Mouse (Mus musculus): Measurements from ENCODE around the gene Olfr980.
"Not testable (repeated sequence)": the region's sequence is repeated elsewhere in the genome, so short reads cannot be mapped to it uniquely, and the experiment has no call there.

Gene Olfr980

GRCm38 (mm10) chr9:40009482-40009881 is at the start of gene Olfr980:
Gene Olfr980 (minus strand): TSS chr9:40009582.
- ATAC-seq (ENCODE audit: low TSS enrichment) = no peak

- no peak for ATAC-seq (ENCODE audit: low TSS enrichment)
Observed at GRCm38 (mm10) chr9:40050138-40050537, 40.8 kb upstream of the Olfr980 start.

DNA sequence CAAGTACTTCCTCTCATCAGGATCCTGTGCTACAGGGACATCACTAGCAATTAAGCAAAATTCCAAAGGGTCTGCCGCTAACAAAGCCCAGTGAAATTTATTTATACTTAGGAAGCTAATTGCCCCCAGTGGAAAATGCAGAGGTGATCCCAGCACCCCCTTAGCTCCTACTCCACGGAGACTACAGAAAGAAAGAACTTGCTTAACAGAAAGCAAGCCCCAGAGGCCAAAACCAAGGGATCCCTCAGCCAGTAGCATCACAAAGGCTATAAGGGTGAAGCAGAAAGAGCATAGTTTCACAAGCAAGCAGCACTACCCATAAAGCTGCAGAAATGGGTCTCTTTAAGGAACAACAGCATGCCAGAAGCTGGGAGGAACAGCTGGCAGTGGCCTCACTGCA is 11.8 kb upstream of the Olfr980 start, which contains the start of gene Olfr981:
TSS of gene Olfr981 (plus strand) at position 301 of the 400 bp plus-strand sequence.
- no peak for ATAC-seq (ENCODE audit: low TSS enrichment)

GRCm38 (mm10) chr9:40003365-40003764 is 6.0 kb downstream of the Olfr980 start, which contains the start of gene Olfr979:
Gene Olfr979 (minus strand): TSS chr9:40003465.
- ATAC-seq (ENCODE audit: low TSS enrichment) = no peak

DNA sequence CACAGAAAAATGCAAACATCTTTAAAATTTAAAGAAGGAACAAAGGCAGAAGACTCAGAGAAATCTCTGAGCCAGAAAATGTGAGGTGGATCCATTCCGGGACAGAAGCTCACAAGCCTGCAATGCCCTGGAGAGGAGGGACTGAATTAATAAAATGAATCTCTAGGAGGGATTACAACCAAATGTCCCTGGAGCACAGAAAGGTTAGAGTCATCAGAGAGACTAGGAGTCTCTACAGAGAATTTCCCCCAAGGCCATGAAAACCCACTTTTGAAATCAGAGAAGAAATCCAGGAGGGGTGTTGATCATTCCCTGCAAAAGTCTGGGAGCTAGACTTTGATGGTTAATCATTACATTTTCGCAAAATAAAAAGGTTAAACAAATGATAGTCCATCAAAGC is 17.6 kb downstream of the Olfr980 start, which contains the start of gene Olfr978:
TSS of gene Olfr978 (plus strand) at position 301 of the 400 bp plus-strand sequence.
- ATAC-seq (ENCODE audit: low TSS enrichment) = no peak

DNA sequence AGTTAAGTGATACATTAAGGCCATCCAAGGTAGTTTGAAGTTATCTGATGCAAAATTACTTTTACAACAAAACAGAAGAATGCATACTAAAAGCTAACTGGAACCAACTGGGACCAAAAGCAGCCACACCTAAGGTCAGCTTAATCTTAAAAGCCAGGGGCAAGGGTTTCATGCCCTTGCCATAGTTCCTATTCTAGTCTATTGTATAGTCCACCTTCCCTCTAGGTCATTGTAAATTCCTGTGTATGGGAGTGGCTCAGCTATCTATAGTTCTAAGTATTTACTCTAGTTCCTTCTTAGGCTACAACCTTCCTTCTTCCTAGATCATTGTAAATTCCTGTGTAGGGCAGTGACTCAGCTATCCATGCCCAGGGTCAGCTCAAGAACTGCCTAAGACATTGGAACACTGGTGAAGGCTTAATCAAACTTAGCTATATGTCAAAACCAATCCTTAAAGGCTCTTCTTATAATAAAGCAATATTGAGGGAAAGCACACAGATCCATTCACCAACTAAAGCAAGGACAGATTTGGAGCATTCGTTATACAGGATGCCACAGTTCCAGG is 32.7 kb downstream of the Olfr980 start:
- ATAC-seq (ENCODE audit: low TSS enrichment) = not testable (repeated sequence)

GRCm38 (mm10) chr9:39961033-39961432 is 48.3 kb downstream of the Olfr980 start, which contains the start of gene Olfr976:
Gene Olfr976 (minus strand): TSS chr9:39961133.
- not testable (repeated sequence) for ATAC-seq (ENCODE audit: low TSS enrichment)

All from frontal cortex, adult (tissue).